Mouse (Mus musculus) liver, embryonic 13.5 days (tissue): ENCODE measurements around the gene Cntrl. TPM values are rescaled to one million over a fixed set of nuclear protein-coding genes. Genes with fewer than 3 reads are reported as not detected.

Source experiments
- ATAC-seq: fragments of 200-750 bp; cut with Nextera tagmentation; 2 replicates; pipeline ENCODE4 v1.8.0; 2017; ENCODE audit warnings: low read depth, mild to moderate bottlenecking, moderate number of reproducible peaks, moderate library complexity
- DNase-seq: peaks from one replicate; pipeline ENCODE4 v3.0.0; 2022
- H3K27ac ChIP-seq: fragments of 300-500 bp; sonication (generic); 2 replicates; pipeline ENCODE4 v1.5.1; 2015; ENCODE audit warnings: moderate library complexity, mild to moderate bottlenecking, inconsistent platforms
- H3K27me3 ChIP-seq: fragments of 300-500 bp; sonication (generic); 2 replicates; pipeline ENCODE4 v1.6.1; 2015; ENCODE audit warnings: mild to moderate bottlenecking, inconsistent platforms
- H3K36me3 ChIP-seq: fragments of 300-500 bp; sonication (generic); 2 replicates; pipeline ENCODE4 v1.6.1; 2015; ENCODE audit warnings: mild to moderate bottlenecking, inconsistent platforms
- H3K4me1 ChIP-seq: fragments of 300-500 bp; sonication (generic); replicated peaks from 2 replicates; pipeline ENCODE4 v1.6.1; 2015; ENCODE audit warnings: inconsistent platforms
- H3K4me2 ChIP-seq: fragments of 300-500 bp; sonication (generic); 2 replicates; pipeline ENCODE4 v1.6.1; 2015; ENCODE audit warnings: inconsistent platforms, mild to moderate bottlenecking, moderate library complexity
- H3K4me3 ChIP-seq: fragments of 300-500 bp; sonication (generic); replicated peaks from 2 replicates; pipeline ENCODE4 v1.5.1; 2015; ENCODE audit warnings: mild to moderate bottlenecking, inconsistent platforms
- H3K9ac ChIP-seq: fragments of 300-500 bp; sonication (generic); 2 replicates; pipeline ENCODE4 v1.6.1; 2015; ENCODE audit warnings: mild to moderate bottlenecking, inconsistent platforms
- H3K9me3 ChIP-seq: fragments of 300-500 bp; sonication (generic); replicated peaks from 2 replicates; pipeline ENCODE4 v1.6.1; 2016; ENCODE audit warnings: inconsistent platforms
- WGBS: fragments of 180-500 bp; shearing (Covaris S2); methylation state at CpG from one replicate; pipeline ENCODE4 v1.1.7; 2015; ENCODE audit not compliant: insufficient replicate concordance; 5-methylcytosine and 5-hydroxymethylcytosine counted together
- polyA plus RNA-seq: library from polyadenylated mRNA; unstranded; fragments of >200 nt; fragmentation: Nextera tagmentation; extraction: Ambion mirVana; gene quantifications from 2 replicates; pipeline ENCODE4 v1.2.1, GENCODE M21; 2015

The Cntrl gene
- polyA plus RNA-seq, 1 experiment from 2014 or later = 9.8 TPM

- Histone ChIP-seq H3K4me3 (no peak overlapping the region), H3K27ac (no peak overlapping the region), H3K4me2 (no peak overlapping the region), H3K36me3 (no peaks in the 10 kb centered on the region), H3K9ac (no peak overlapping the region), H3K4me1 (no peaks in the 10 kb centered on the region), H3K27me3 (no peaks in the 10 kb centered on the region), H3K9me3 (no peaks in the 10 kb centered on the region)
- WGBS = 80% methylated on average over 15 of the region's 15 CpGs
- no peak for DNase-seq
- ATAC-seq = no peak
Observed at GRCm38 (mm10) chr2:35224285-35224684, 115.0 kb downstream of the Cntrl start.

DNA sequence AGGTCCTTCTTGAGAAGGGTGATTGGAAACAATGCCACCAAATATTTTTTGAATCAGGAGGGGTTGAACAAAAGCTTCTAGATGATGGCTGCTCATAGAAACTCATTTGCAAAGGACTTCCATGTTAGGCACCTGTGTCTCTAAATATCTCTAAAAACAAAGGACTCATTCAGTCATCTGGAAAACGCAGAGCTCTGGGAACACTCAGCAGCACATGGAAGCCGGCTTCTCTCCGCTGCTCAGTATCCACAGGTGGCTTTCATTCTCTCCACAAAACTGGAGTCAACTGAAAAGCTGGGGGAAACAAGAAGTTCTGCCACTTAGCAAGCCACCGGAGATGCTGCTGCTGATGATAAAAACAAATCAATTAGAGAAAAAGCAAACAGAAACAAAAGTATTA is 118.9 kb downstream of the Cntrl start:
- Histone ChIP-seq H3K9ac (no peak overlapping the region), H3K4me2 (no peak overlapping the region), H3K4me3 (no peak overlapping the region), H3K36me3 (no peaks in the 10 kb centered on the region), H3K27ac (no peak overlapping the region), H3K4me1 (peaks cover 17% of the 10 kb centered on the region; the same call in 1 of the 2 replicates), H3K9me3 (no peaks in the 10 kb centered on the region), H3K27me3 (no peaks in the 10 kb centered on the region)
- DNase-seq = no peak
- no peak for ATAC-seq
- 70% methylated on average over 4 of the region's 4 CpGs for WGBS

Other genes with a start within 250 kb of the Cntrl start
- gene Cutal, start 235.1 kb upstream of the Cntrl start, polyA plus RNA-seq = 3.4 and 4.4 TPM in 2 replicates
- 93.6 and 106 TPM in 2 replicates for gene Psmd5, start 234.5 kb upstream of the Cntrl start, polyA plus RNA-seq
- gene Phf19, start 195.5 kb upstream of the Cntrl start, polyA plus RNA-seq = 2.3 and 3.0 TPM in 2 replicates
- gene Traf1, start 147.7 kb upstream of the Cntrl start, polyA plus RNA-seq = 0.14 and 0.15 TPM in 2 replicates
- gene Hc, start 48.1 kb upstream of the Cntrl start, polyA plus RNA-seq = 17.8 and 26.3 TPM in 2 replicates
- gene AI182371, start 7.9 kb upstream of the Cntrl start, polyA plus RNA-seq = 9.9 and 13.4 TPM in 2 replicates
- gene Rab14, start 91.6 kb downstream of the Cntrl start, polyA plus RNA-seq = 148 and 181 TPM in 2 replicates
- gene Gsn, start 146.9 kb downstream of the Cntrl start, polyA plus RNA-seq = 77.4 and 92.5 TPM in 2 replicates
- 128 and 160 TPM in 2 replicates for gene Stom, start 227.5 kb downstream of the Cntrl start, polyA plus RNA-seq